Mouse (Mus musculus) embryo, embryonic 10 days (tissue): ENCODE results near the gene Tspan13.

Experiments
- DNase-seq: peaks from one replicate; pipeline ENCODE4 v3.0.0-alpha.2; 2015; ENCODE audit warnings: low spot score

Gene Tspan13

GRCm38 (mm10) chr12:36030660-36031363, 11.5 kb downstream of the Tspan13 start:
- no peak for DNase-seq

GRCm38 (mm10) chr12:36029687-36030086, 12.6 kb downstream of the Tspan13 start:
- DNase-seq = no peak

GRCm38 (mm10) chr12:36028968-36029645, 13.2 kb downstream of the Tspan13 start:
- no peak for DNase-seq

- no peak for DNase-seq
Observed at GRCm38 (mm10) chr12:36027171-36027570, 15.1 kb downstream of the Tspan13 start.

GRCm38 (mm10) chr12:36026126-36026525, 16.2 kb downstream of the Tspan13 start:
- DNase-seq = no peak

- no peak for DNase-seq
Observed at GRCm38 (mm10) chr12:36020710-36021109, 21.6 kb downstream of the Tspan13 start.

- no peak for DNase-seq
Observed at GRCm38 (mm10) chr12:36020081-36020480, 22.2 kb downstream of the Tspan13 start.

GRCm38 (mm10) chr12:36019572-36019971, 22.7 kb downstream of the Tspan13 start:
- DNase-seq = no peak

GRCm38 (mm10) chr12:36017791-36018190, 24.5 kb downstream of the Tspan13 start:
- no peak for DNase-seq

- DNase-seq = no peak
Observed at GRCm38 (mm10) chr12:36013216-36013910, 28.9 kb downstream of the Tspan13 start.

- no peak for DNase-seq
Observed at GRCm38 (mm10) chr12:36008364-36009047, 33.8 kb downstream of the Tspan13 start.

- no peak for DNase-seq
Observed at GRCm38 (mm10) chr12:36007581-36007980, 34.7 kb downstream of the Tspan13 start.

GRCm38 (mm10) chr12:36004714-36005113, 37.6 kb downstream of the Tspan13 start:
- DNase-seq = peak; percentile 42

- peak; percentile 89 for DNase-seq
Observed at GRCm38 (mm10) chr12:35995799-35996198, 46.5 kb downstream of the Tspan13 start.

- no peak for DNase-seq
Observed at GRCm38 (mm10) chr12:35994098-35994497, 48.2 kb downstream of the Tspan13 start.

- DNase-seq = no peak
Observed at GRCm38 (mm10) chr12:35993583-35993982, 48.7 kb downstream of the Tspan13 start.

GRCm38 (mm10) chr12:35992711-35993110, 49.6 kb downstream of the Tspan13 start, which contains the start of gene Agr2:
Agr2 (plus strand) TSS chr12:35992907.
- no peak for DNase-seq

GRCm38 (mm10) chr12:35984743-35985142, 57.6 kb downstream of the Tspan13 start:
- no peak for DNase-seq

- DNase-seq = no peak
Observed at GRCm38 (mm10) chr12:35983472-35983871, 58.8 kb downstream of the Tspan13 start.

- peak; percentile 79 for DNase-seq
Observed at GRCm38 (mm10) chr12:35981732-35982360, 60.5 kb downstream of the Tspan13 start.

GRCm38 (mm10) chr12:35979625-35980024, 62.7 kb downstream of the Tspan13 start:
- no peak for DNase-seq
